Mouse (Mus musculus): Measurements from ENCODE around the gene B430218F22Rik. TPM values are rescaled to one million over a fixed set of nuclear protein-coding genes. Genes with fewer than 3 reads are reported as not detected.
A peak's percentile ranks its signal among the peaks of the same experiment; 100 is the strongest.
"Not testable (repeated sequence)": the region's sequence is repeated elsewhere in the genome, so short reads cannot be mapped to it uniquely, and the experiment has no call there.

The B430218F22Rik gene
- total RNA-seq (2021): under 1 TPM in 1 of 2 experiments, not detected in 1; 0.15 TPM
- long read RNA-seq, experiment 1: 0 reads
- long read RNA-seq, experiment 2: 0 reads

GRCm38 (mm10) chr13:118386511-118387447 lies at the start of gene B430218F22Rik, which contains the start of gene Mrps30:
Gene B430218F22Rik, plus strand, starts transcription at chr13:118386630.
Gene Mrps30, minus strand, starts transcription at chr13:118387252.
- DNase-seq: peak; percentile 93 to 96
- intact Hi-C loops (cut with DNase I): no loop called here

- DNase-seq: no peak
- intact Hi-C loops (cut with DNase I): loop anchor here (10.0 kb wide), 1 partner anchor 795 kb away; no protein-coding TSS in a partner anchor
These were observed 36.2 kb upstream of the B430218F22Rik start for GRCm38 (mm10) chr13:118350257-118350656.

GRCm38 (mm10) chr13:118350870-118351269 lies 35.6 kb upstream of the B430218F22Rik start:
- DNase-seq: no peak
- intact Hi-C loops (cut with DNase I): loop anchor here (10.0 kb wide), 1 partner anchor 796 kb away; no protein-coding TSS in a partner anchor

- DNase-seq: no peak
- intact Hi-C loops (cut with DNase I): no loop called here
These were observed 23.1 kb upstream of the B430218F22Rik start for GRCm38 (mm10) chr13:118363342-118363741.

- no peak for DNase-seq
- intact Hi-C loops (cut with DNase I): no loop called here
These were observed 20.7 kb upstream of the B430218F22Rik start for GRCm38 (mm10) chr13:118365774-118366173.

- intact Hi-C loops (cut with DNase I): no loop called here
- DNase-seq: no peak
These were observed 13.6 kb upstream of the B430218F22Rik start for GRCm38 (mm10) chr13:118372871-118373270.

GRCm38 (mm10) chr13:118379155-118379554 lies 7.3 kb upstream of the B430218F22Rik start:
- intact Hi-C loops (cut with DNase I): no loop called here
- DNase-seq: peak; percentile 29 to 64

GRCm38 (mm10) chr13:118380381-118380780 lies 6.0 kb upstream of the B430218F22Rik start:
- intact Hi-C loops (cut with DNase I): no loop called here
- DNase-seq: no peak

- DNase-seq; intact Hi-C loops (cut with DNase I): not testable (repeated sequence)
These were observed 995 bp downstream of the B430218F22Rik start for GRCm38 (mm10) chr13:118387448-118387801.

GRCm38 (mm10) chr13:118395803-118396202 lies 9.4 kb downstream of the B430218F22Rik start:
- intact Hi-C loops (cut with DNase I): no loop called here
- DNase-seq: no peak

GRCm38 (mm10) chr13:118400340-118400739 lies 13.9 kb downstream of the B430218F22Rik start:
- intact Hi-C loops (cut with DNase I): loop anchor here (5.0 kb wide), 1 partner anchor 962 kb away; no protein-coding TSS in a partner anchor
- DNase-seq: no peak

GRCm38 (mm10) chr13:118403544-118403943 lies 17.1 kb downstream of the B430218F22Rik start:
- DNase-seq: no peak
- intact Hi-C loops (cut with DNase I): loop anchor here (2.0 to 5.0 kb wide), 2 partner anchors 193 to 959 kb away; no protein-coding TSS in a partner anchor

GRCm38 (mm10) chr13:118411297-118411992 lies 25.0 kb downstream of the B430218F22Rik start:
- DNase-seq: no peak
- intact Hi-C loops (cut with DNase I): no loop called here

- intact Hi-C loops (cut with DNase I): no loop called here
- DNase-seq: no peak
These were observed 31.7 kb downstream of the B430218F22Rik start for GRCm38 (mm10) chr13:118418163-118418562.

GRCm38 (mm10) chr13:118420408-118420807 lies 34.0 kb downstream of the B430218F22Rik start:
- DNase-seq: no peak
- intact Hi-C loops (cut with DNase I): no loop called here

- DNase-seq: no peak
- intact Hi-C loops (cut with DNase I): no loop called here
These were observed 34.4 kb downstream of the B430218F22Rik start for GRCm38 (mm10) chr13:118420847-118421246.

Other genes with a start within 250 kb of the B430218F22Rik start
- gene Mrps30, start 622 bp downstream of the B430218F22Rik start, total RNA-seq (2021): 10 to 100 TPM; 23.8 to 24.7 TPM